Mouse (Mus musculus) heart, embryonic 16.5 days (tissue): ENCODE data around the gene Fam240a. TPM values are rescaled to one million over a fixed set of nuclear protein-coding genes. Genes with fewer than 3 reads are reported as not detected.

Source experiments
- ATAC-seq: fragments of 200-750 bp; cut with Nextera tagmentation; replicated peaks from 2 replicates; pipeline ENCODE4 v1.8.0; 2017; ENCODE audit warnings: moderate number of reproducible peaks; ENCODE audit not compliant: insufficient read depth, low FRiP score; ENCODE audit errors: extremely low read depth
- H3K27ac ChIP-seq: fragments of 300-500 bp; sonication (generic); 2 replicates; pipeline ENCODE4 v1.5.1; 2014; ENCODE audit warnings: mild to moderate bottlenecking, low read length, control low read depth, moderate library complexity
- H3K27me3 ChIP-seq: fragments of 300-500 bp; sonication (generic); 2 replicates; pipeline ENCODE4 v1.6.1; 2014; ENCODE audit warnings: low read length, mixed read lengths; ENCODE audit not compliant: control insufficient read depth, insufficient read depth
- H3K36me3 ChIP-seq: fragments of 300-500 bp; sonication (generic); 2 replicates; pipeline ENCODE4 v1.6.1; 2014; ENCODE audit not compliant: control insufficient read depth, insufficient read depth
- H3K4me1 ChIP-seq: fragments of 300-500 bp; sonication (generic); 2 replicates; pipeline ENCODE4 v1.6.1; 2014; ENCODE audit warnings: low read length, mixed read lengths; ENCODE audit not compliant: control insufficient read depth, insufficient read depth
- H3K4me2 ChIP-seq: fragments of 300-500 bp; sonication (generic); 2 replicates; pipeline ENCODE4 v1.6.1; 2014; ENCODE audit warnings: low read depth, mild to moderate bottlenecking, control low read depth, low read length
- H3K4me3 ChIP-seq: fragments of 300-500 bp; sonication (generic); 2 replicates; pipeline ENCODE4 v1.5.1; 2014; ENCODE audit warnings: mild to moderate bottlenecking, control low read depth, low read length
- H3K9ac ChIP-seq: fragments of 300-500 bp; sonication (generic); 2 replicates; pipeline ENCODE4 v1.6.1; 2014; ENCODE audit warnings: low read length, control low read depth
- H3K9me3 ChIP-seq: fragments of 300-500 bp; sonication (generic); replicated peaks from 2 replicates; pipeline ENCODE4 v1.6.1; 2016; ENCODE audit warnings: low read length; ENCODE audit not compliant: control insufficient read depth
- WGBS: fragments of 180-500 bp; shearing (Covaris S2); extraction: QIAGEN DNeasy Blood & Tissue Kit; methylation state at CpG from one replicate; pipeline ENCODE4 v1.1.7; 2014; 5-methylcytosine and 5-hydroxymethylcytosine counted together
- polyA plus RNA-seq: library from polyadenylated mRNA; unstranded; fragments of >200 nt; fragmentation: Nextera tagmentation; extraction: Ambion mirVana; gene quantifications from 2 replicates; pipeline ENCODE4 v1.2.1, GENCODE M21; 2015

Gene Fam240a
- polyA plus RNA-seq, result not detected in 2 replicates

- no peak for ATAC-seq
- H3K27me3 ChIP-seq, result no peaks in the 10 kb centered on the region
- WGBS, result 78% methylated on average over 7 of the region's 7 CpGs
- no peak within 1 kb of the TSS for H3K27ac ChIP-seq
- no peaks in the 10 kb centered on the region for H3K4me1 ChIP-seq
- H3K36me3 ChIP-seq, result no peaks in the 10 kb centered on the region
- H3K4me2 ChIP-seq, result no peak within 1 kb of the TSS
- H3K4me3 ChIP-seq, result no peak within 1 kb of the TSS
- H3K9me3 ChIP-seq, result no peaks in the 10 kb centered on the region
- no peak within 1 kb of the TSS for H3K9ac ChIP-seq
Measured at GRCm38 (mm10) chr9:110916786-110917185, at the start of gene Fam240a. TSS of gene Fam240a (minus strand) at chr9:110916861.

GRCm38 (mm10) chr9:110965910-110966231, 49.2 kb upstream of the Fam240a start:
- peaks cover 2% of the 10 kb centered on the region; the same call in 1 of the 2 replicates for H3K36me3 ChIP-seq
- H3K27ac ChIP-seq, result no peak overlapping the region
- no peaks in the 10 kb centered on the region for H3K27me3 ChIP-seq
- 67% methylated on average over 2 of the region's 2 CpGs for WGBS
- H3K4me2 ChIP-seq, result no peak overlapping the region
- peaks cover 6% of the 10 kb centered on the region for H3K4me1 ChIP-seq
- no peak overlapping the region for H3K9ac ChIP-seq
- no peak overlapping the region for H3K4me3 ChIP-seq
- ATAC-seq, result no peak
- H3K9me3 ChIP-seq, result no peaks in the 10 kb centered on the region

GRCm38 (mm10) chr9:110965062-110965909, 48.6 kb upstream of the Fam240a start:
- H3K27ac ChIP-seq, result no peak overlapping the region
- no peaks in the 10 kb centered on the region for H3K9me3 ChIP-seq
- H3K4me1 ChIP-seq, result peaks cover 6% of the 10 kb centered on the region
- H3K27me3 ChIP-seq, result no peaks in the 10 kb centered on the region
- 90% methylated on average over 22 of the region's 22 CpGs for WGBS
- H3K4me3 ChIP-seq, result no peak overlapping the region
- H3K4me2 ChIP-seq, result no peak overlapping the region
- ATAC-seq, result no peak
- peaks cover 2% of the 10 kb centered on the region; the same call in 1 of the 2 replicates for H3K36me3 ChIP-seq
- no peak overlapping the region for H3K9ac ChIP-seq

GRCm38 (mm10) chr9:110963566-110964115, 47.0 kb upstream of the Fam240a start:
- H3K36me3 ChIP-seq, result peaks cover 2% of the 10 kb centered on the region; the same call in 1 of the 2 replicates
- ATAC-seq, result no peak
- H3K27ac ChIP-seq, result no peak overlapping the region
- no peaks in the 10 kb centered on the region for H3K27me3 ChIP-seq
- no peak overlapping the region for H3K9ac ChIP-seq
- H3K4me2 ChIP-seq, result no peak overlapping the region
- H3K4me3 ChIP-seq, result no peak overlapping the region
- H3K4me1 ChIP-seq, result peaks cover 6% of the 10 kb centered on the region
- no peaks in the 10 kb centered on the region for H3K9me3 ChIP-seq
- 65% methylated on average over 8 of the region's 8 CpGs for WGBS

- ATAC-seq, result no peak
- 96% methylated on average over 8 of the region's 8 CpGs for WGBS
- H3K36me3 ChIP-seq, result peaks cover 2% of the 10 kb centered on the region; the same call in 1 of the 2 replicates
- no peak overlapping the region for H3K27ac ChIP-seq
- H3K4me3 ChIP-seq, result no peak overlapping the region
- H3K9me3 ChIP-seq, result no peaks in the 10 kb centered on the region
- no peaks in the 10 kb centered on the region for H3K27me3 ChIP-seq
- no peak overlapping the region for H3K4me2 ChIP-seq
- peaks cover 6% of the 10 kb centered on the region for H3K4me1 ChIP-seq
- no peak overlapping the region for H3K9ac ChIP-seq
Measured at GRCm38 (mm10) chr9:110961386-110961785, 44.7 kb upstream of the Fam240a start.

- Histone ChIP-seq H3K4me3 (no peak overlapping the region), H3K4me1 (peaks cover 6% of the 10 kb centered on the region), H3K27ac (no peak overlapping the region), H3K4me2 (no peak overlapping the region), H3K9me3 (no peaks in the 10 kb centered on the region), H3K27me3 (no peaks in the 10 kb centered on the region), H3K9ac (no peak overlapping the region), H3K36me3 (peaks cover 2% of the 10 kb centered on the region; the same call in 1 of the 2 replicates)
- ATAC-seq, result no peak
- whole genome bisulfite sequencing, result 79% methylated on average over 13 of the region's 13 CpGs
Measured at GRCm38 (mm10) chr9:110960230-110961149, 43.8 kb upstream of the Fam240a start.

- Histone ChIP-seq H3K27ac (no peak overlapping the region), H3K4me1 (peaks cover 6% of the 10 kb centered on the region), H3K27me3 (no peaks in the 10 kb centered on the region), H3K9me3 (no peaks in the 10 kb centered on the region), H3K4me2 (no peak overlapping the region), H3K9ac (no peak overlapping the region), H3K4me3 (no peak overlapping the region), H3K36me3 (peaks cover 2% of the 10 kb centered on the region; the same call in 1 of the 2 replicates)
- ATAC-seq, result no peak
- WGBS, result 76% methylated on average over 5 of the region's 5 CpGs
Measured at GRCm38 (mm10) chr9:110959669-110960068, 43.0 kb upstream of the Fam240a start.

- WGBS, result 78% methylated on average over 6 of the region's 6 CpGs
- Histone ChIP-seq H3K36me3 (no peaks in the 10 kb centered on the region), H3K4me1 (peaks cover 12% of the 10 kb centered on the region), H3K4me3 (no peak overlapping the region), H3K9ac (no peak overlapping the region), H3K27ac (no peak overlapping the region), H3K9me3 (no peaks in the 10 kb centered on the region), H3K4me2 (no peak overlapping the region), H3K27me3 (no peaks in the 10 kb centered on the region)
- ATAC-seq, result no peak
Measured at GRCm38 (mm10) chr9:110955962-110956361, 39.3 kb upstream of the Fam240a start.
